Mouse (Mus musculus) embryo, embryonic 10 days (tissue): ENCODE measurements around the gene Ccs.
"Not testable (repeated sequence)": the region's sequence is repeated elsewhere in the genome, so short reads cannot be mapped to it uniquely, and the experiment has no call there.

Experiments used
- DNase-seq: peaks from one replicate; pipeline ENCODE4 v3.0.0-alpha.2; 2015; ENCODE audit warnings: low spot score

Ccs gene

DNA sequence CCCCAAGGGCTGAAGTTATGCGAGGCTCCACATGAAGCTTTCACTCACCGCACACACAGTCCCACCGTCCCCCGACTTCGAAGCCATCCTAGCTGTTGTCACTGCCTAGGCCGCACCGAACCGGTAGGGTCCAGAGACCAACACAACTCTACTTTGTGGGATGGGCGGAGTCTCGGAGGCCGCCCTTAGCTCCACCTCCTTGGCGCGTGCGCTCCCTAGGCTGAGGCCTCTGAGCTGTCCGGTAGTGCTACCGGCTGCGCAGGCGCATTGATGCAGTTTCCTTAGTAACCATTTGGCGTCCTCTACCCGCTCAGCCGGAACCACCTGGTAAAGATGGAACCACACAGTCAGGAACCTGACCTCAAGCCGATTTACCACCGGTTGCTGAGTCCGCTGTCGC is at the start of gene Ccs, which contains the start of gene Ccdc87:
Ccs (minus strand) TSS at position 184 of the 400 bp plus-strand sequence.
Ccdc87 (plus strand) TSS at position 218 of the 400 bp plus-strand sequence.
- DNase-seq, result peak; percentile 98

DNA sequence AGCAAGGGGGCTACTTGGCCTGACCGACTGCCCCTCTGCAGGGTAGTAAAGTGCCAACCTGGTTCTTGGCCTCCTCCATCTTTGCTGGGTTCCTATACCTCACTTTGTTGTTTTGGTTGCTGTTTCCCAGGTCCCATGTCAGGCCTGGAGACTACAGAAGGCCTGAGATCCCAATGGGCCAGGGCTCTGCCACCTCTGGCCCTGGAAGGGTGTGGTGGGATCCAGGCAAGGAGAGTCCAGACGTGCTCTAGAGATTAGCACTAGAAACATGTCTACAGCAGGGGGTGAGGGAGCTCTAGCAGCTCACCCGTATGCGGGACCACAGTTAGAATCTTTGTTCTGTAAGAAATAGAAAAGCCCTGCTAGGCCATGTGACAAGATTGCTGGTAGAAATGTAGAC is 44.8 kb upstream of the Ccs start:
- DNase-seq, result no peak

DNA sequence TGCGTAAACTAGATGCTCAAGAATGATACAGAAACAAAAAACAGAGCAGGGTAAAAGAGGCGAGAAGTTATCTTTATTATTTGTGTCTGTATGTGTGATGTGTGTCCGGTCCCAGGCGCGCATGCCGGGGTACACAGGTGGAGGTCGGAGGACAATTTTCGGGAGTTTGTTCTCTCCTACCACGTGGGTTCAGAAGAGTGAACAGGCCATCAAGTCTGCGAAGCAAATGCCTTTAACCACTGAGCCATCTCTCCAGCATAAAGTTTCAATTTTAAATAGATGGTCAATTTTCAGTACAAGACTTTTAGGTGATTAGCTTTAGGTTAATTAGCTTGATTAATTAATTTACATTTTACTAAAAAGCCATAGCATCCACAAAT is 40.2 kb upstream of the Ccs start:
- no peak for DNase-seq

DNA sequence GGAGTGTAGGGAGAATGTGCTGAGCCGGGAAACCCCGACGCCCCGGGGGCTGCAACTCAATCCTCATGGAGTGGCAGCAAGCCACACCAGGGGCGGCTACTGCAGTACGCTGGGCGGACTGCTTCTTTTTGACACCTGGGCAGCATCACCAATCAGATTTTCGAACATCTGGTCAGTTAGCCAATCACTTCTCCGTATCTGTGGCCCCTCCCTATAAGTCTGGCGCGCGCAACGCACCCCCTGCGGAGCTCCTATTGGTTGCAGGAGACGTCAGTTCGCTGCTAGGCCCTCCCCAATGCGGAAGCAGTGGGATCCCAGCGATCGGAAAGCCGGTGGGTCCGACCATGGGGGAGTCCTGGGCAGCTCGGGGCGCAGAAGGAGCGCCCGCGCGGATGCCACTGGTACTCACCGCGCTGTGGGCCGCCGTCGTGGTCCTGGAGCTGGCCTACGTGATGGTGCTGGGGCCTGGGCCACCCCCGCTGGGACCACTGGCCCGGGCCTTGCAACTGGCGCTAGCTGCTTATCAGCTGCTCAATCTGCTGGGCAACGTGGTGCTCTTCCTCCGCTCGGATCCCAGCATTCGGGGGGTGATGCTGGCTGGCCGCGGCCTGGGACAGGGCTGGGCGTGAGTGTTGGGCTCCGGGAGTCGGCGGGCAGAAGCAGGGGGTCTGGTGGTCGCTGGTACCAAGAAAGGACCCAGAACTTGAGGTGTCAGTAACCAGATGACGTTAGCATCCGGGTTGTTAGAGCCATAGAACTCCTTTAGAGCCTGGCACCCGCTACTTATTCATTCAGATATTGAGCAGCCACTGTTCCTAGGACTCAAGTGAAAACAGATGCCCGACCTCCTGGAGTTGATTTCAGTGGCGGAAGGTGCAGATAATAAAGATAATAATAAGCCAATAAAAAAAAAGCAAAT is 39.5 kb upstream of the Ccs start, which contains the start of gene Zdhhc24:
Zdhhc24 (plus strand) TSS at position 264 of the 919 bp plus-strand sequence.
- peak; percentile 95 for DNase-seq

DNA sequence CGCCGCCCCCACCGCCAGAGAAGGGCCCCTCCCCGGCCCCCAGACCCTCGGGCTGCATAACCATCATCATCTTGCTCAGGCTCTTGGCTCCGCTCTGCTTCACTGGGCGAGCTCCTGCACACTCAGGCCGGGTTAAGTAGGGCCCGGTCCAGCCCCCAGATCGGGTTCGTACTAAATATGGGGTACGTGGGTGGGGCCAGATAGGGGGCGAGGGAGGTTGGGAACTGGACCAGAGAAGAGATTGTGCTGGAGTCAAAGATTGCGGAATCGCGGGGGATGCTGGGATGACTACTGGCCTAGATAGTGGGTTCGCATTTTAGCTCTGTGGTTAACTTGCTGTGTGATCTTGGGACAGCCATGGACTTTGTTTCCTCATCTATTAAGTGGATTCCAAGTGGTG is 38.7 kb upstream of the Ccs start, which contains the start of gene Actn3:
Actn3 (minus strand) TSS at position 125 of the 400 bp plus-strand sequence.
- peak; percentile 38 for DNase-seq

DNA sequence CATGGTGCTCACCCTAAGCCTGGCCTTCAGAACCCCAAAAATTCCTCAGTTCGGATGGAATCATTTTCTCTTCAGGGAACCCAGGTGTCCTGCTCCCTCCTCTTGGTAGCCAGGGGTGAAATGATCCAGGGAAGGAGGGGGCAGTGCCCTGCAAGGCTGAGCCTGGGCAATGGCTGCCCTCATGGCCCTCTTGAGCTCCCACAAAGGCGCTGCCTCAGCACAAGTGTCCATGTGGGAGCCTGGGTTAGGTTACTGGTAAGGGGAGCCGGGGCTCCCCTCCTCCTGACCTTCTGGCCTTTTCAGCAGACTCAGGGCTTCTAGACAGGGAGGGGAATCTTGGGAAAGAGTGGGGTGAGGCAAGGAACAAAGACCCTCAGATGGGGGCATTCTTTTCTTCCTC is 37.6 kb upstream of the Ccs start:
- no peak for DNase-seq

DNA sequence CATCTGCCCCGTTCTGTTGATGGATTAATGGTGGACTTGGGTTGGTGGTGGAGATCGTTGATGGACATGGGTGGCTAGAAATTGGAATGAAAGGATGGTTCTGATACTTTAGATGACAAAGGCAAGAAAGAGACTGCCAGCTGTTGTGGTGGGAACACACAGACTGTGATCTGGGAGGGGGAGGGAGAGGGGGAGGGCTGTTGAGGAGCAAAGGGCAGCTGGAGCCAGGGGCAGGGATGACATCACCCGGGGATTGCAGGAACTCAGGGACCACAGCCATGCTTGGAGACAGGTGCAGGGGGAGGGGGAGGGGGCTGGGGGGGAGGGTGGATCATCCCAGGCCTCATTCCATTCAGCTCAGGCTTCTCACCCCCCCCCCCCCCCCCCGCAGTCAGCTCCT is 37.1 kb upstream of the Ccs start:
- DNase-seq, result no peak

DNA sequence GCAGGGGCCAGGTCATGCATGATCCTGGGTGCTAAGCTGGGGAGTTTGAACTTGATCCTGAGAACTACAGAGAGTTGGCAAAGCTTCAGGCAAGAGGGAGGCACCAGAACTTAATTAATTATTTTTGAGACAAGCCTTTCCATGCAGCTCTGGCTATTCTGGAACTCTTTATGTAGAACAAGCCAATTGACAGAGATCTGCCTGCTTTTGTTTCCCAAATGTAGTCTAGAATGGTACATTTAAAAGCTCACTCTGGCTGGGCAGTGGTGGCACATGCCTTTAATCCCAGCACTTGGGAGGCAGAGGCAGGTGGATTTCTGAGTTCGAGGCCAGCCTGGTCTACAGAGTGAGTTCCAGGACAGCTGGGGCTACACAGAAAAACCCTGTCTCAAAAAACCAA is 35.5 kb upstream of the Ccs start:
- DNase-seq, result not testable (repeated sequence)

DNA sequence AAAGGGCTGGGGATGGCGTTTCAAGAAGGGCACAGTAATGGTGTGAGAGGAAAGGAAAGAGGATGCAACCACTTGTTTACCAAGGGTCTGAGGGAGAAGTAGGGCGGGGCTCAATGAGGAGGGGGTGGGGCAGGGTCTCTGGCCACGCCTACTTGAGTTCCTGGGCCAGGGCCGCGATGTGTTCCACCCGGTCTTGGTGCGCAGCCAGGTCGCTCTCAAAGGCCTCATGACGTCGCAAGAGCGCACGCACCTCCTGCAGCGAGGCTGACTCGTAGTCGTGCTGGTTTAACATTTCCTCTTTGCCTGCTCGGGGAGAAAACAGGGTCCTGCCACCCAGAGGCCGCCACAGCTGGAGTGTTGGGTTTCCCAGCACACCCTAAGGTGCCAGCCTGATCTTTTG is 26.0 kb upstream of the Ccs start:
- DNase-seq, result peak; percentile 28

DNA sequence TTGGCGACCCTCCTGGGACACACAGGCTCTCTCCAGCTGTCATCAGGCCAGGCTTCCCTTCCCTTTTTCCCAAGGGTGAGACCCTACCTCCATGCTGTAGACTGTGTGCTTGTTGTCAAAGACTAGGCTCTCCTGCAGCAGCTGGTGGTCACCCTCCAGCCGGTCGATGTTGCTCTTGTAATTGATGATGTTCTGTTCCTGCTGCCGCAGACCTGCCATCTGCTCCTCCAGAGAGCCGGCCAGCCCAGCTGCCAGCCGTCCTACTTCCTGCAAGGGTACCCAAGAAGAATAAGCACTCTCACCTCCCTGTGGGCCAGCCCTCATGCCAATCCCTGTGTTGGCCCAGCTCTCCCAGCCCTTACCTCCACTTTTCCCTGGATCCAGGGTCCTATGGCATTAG is 23.9 kb upstream of the Ccs start:
- DNase-seq, result no peak

DNA sequence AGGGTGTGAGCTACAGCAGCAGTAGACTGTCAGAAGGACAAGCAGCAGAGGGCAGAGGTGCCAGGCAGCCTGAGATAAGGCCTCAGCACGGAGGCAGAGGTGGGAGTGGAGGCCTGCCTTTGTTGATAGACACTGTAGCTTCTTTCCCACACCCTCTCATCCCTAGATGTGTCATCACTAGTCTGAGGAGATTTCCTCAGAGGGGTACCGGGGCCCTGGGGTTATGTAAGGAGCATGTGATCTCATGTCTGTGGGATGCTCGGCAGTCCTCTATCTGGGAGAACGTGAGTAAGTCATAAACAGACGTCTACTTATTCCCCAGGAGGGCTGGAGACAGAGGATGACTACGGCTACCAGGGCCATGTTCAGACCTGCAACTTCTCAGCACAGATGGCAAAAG is 19.9 kb upstream of the Ccs start:
- DNase-seq, result no peak

DNA sequence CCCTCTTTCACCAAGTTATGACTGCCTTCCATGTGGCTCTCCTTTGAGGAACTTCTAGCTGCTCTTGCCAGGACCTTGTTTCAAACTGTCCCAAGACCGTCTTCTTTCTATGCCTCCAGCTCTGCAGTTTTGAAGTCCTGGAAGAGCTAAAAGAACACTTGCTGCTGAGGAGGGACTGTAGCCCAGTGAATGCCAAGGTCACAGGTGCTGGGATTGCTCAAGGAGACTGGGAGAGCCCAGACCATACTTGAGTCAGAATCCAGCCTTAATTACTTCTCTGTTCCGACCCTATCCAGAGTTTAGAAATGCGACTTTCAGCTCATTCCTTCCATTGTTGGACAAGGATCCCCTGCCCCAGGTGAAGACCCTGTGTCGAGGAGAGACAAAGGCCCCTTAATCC is 16.8 kb upstream of the Ccs start:
- no peak for DNase-seq

DNA sequence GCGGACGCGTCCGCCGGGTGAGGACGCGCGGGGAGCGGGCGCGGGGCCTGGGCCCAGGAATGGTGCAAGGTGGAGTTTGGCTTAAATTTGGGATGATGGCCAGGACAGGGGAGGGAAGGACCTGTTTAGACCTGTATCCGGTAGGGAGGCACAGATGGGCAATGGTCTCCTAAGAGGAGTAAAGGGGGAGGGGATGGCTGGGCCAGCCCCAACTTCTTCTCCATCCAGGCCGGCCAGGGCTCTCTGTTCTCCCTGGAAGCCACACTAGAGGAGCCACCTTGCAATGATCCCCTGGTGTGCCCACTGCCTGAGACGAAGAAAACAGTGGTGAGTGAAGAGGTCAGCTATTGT is 16.3 kb upstream of the Ccs start:
- DNase-seq, result no peak

DNA sequence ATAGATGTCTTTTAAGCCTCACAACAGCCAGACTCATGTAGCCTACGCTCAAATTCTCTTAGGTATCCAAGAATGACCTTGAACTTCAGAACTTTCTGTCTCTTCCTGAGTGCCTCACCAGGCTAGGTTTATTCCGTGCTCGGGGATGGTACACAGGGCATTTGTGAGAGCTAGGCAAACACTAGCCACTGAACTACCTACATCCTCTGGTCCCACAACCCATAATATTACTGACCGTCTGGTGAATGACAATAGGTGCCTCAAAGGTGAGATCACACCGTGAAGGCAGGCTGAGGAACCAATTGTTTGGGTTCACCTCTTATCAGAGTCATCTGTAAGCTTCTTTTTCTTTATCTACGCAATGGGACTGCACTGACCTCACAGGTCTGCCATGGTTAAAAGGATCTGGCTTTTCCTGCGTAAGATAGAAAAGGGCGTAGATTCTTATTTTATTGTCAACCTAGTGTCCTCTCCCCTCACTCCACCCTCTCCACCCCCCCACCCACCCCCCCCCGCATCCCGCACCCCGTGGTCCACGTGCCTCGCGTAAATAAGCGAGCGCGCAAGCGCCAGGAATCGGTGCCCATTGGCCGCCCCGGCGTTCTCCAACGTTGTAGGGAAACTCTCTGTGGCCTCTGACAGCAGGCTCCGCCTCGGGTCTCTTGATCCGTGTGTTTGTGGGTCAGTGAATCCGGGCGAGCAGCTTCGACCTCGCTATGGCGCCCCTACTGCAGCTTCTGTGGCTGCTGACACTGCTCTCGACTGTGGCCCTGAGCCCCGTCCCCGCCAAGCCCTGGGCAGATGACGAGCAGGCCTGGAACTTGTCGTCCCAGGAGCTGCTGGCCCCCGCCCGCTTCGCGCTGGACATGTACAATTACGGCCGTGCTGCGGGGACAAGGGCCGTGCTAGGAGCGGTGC is 15.7 kb upstream of the Ccs start, which contains the start of gene Ctsf:
Ctsf (plus strand) TSS at position 579 of the 918 bp plus-strand sequence.
- DNase-seq, result peak; percentile 92

DNA sequence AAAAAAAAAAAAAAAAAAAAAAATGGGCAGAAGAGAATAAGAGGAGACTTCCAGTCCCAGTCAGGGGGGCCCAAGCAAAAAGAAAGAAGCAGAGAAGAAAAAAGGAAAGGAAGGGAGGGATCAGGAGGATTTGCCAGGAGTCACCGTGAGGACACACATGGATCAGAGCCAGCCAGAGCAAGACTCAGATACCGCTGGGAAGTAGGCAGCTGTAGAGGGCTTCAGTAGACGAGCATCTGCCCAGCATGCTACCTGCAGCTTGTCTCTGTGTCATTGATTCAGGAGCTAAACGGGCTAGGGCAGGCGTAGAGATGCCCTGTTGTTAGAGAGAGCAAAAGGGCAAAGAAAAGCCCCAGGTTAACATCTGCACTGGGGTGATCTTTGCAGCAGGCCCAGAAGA is 11.1 kb upstream of the Ccs start:
- DNase-seq, result no peak

DNA sequence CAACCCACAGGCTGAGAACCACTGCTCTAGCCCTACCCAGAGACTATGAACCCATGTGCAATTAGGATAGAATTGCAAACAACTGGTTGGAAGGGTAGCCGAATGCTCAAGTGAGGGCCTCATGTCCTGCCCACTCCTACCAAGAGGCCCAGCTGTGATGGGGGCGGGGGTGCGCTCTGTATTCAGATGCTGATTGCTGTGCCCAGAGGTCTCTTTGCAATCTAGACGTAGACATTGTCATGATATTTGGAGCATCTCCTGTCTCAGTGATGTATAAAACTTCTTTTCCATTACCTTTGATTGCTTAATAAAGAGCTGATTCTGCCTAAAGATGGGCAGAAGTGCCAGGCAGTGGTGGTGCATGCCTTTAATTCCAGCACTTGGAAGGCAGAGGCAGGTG is 10.7 kb upstream of the Ccs start:
- DNase-seq, result no peak

DNA sequence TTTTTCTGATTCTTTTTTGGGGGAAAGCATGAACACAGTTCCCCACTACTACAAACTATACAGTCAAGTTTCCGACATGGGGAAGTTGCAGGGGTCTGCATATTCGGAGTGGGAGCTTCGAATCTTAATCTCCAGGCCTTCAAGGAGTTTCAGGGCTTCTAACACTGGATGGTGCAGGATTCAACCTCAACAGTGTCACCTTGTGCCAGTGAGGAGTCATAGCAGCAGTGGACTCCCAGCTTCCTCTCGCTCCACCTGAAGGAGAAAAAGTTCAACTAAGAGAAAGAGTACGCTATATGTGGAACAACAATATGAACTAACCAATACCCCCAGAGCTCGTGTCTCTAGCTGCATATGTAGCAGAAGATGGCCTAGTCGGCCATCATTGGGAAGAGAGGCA is 8.4 kb upstream of the Ccs start:
- DNase-seq, result peak; percentile 60

DNA sequence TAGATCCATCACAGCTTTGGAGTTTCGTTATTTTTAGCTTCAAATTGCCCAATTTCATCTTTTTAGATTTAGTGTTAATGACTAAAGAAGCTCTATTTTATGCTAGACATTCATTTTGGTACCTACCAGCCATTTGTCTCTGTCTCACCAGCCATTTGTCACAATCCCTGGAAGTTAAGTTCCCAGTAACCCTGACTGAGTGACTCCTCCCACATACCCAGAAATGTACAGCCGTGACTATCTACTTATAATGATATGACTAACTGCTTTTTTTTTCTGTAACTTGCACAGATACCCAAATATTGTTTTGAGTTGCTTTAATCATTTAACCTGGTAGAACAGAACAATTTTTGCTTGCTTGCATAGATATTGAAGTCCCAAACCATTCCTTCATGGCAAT is 6.7 kb upstream of the Ccs start:
- no peak for DNase-seq

DNA sequence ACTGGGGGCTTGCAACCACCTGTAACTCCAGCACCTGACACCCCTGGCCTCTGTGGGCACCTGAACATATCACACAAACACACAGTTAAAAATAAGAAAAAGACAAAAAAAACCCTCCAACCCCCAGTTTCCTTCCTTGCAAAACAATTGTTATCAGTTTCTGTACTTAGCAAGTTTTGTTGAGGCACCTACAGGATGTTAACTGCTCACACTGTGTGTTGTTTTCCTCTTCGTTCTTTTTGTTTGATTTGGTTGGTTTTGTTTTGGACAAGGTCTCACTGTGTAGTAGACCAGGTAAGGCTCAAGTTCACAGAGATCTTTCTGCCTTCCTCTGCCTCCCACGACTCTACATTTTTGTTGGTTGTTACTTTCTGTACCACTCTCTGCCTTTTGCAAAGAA is 3.5 kb upstream of the Ccs start:
- DNase-seq, result no peak

DNA sequence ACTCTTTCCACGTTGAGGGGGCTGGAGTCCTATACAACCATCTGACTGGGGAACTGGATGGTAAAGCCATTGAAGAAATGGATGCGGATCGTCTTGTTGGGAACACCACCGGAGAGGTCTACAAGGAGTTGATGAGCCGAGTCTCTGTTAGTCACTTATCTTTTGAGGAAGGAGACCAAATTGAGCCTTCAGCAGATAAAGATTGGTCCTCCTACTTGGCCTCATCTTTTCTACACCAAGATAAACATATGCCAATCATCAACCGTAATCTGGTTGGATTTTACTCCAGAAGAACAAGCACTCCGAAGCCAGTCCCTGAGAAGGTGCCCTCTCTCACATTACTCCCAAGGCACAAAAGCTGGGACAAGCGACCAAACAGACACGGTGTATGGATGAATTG is 1.7 kb upstream of the Ccs start:
- DNase-seq, result no peak

DNA sequence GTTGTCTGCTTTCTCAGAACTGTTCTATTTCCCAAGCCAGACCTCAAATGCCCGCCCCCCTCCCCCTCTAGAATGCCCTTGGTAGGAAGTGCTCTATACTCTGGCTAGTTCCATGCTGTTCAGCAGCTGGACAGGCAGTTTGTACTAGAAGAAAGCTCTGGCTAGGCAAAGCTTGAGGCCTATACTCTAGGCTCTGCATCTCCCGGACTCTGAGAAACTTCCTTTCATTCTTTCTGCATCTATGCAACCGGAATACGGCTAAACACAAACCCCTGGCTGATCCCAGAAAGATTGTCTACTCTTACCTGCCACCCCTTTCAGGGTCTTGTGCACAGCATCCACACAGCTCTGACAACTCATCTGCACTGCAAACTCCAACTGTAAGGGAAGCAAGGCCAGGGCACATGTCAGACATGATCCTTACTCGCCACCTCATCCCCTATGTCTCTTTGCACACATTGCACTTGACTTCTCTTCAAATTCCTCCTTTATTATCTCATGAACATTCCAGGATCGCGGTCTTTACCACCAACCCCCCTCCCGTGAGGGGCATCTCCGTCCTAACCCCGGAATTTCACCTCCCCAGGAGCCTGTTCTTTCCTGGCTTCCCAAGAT is 499 bp downstream of the Ccs start:
- no peak for DNase-seq

DNA sequence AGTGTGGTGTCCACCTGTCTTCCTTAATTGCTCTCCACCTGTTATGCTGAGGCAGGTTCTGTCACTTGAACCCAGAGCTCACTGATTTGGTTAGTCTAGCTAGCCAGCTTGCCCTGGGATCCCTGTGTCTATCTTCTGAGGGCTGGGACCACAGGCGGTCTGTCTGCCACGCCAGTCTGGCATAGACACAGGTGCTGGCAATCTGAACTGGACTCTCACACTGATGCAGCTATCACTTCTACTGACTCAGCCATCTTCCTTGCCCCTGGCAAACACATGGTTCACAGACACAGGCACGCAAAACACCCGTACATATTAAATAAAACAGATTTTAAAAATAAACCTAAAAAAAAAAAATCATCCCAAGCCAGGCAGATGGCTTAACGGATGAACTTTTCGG is 2.1 kb downstream of the Ccs start:
- DNase-seq, result no peak
